Mouse (Mus musculus) stomach, postnatal 0 days (tissue): ENCODE results near the gene Myl12a.

Experiments used
- CTCF ChIP-seq: IDR thresholded peaks from 2 replicates; pipeline ENCODE4 v1.5.1; 2016; ENCODE audit warnings: antibody characterized with exemption, low read depth, mild to moderate bottlenecking, moderate library complexity
- EP300 ChIP-seq: optimal IDR thresholded peaks from 2 replicates; pipeline ENCODE3; 2016; ENCODE audit warnings: antibody characterized with exemption

DNA sequence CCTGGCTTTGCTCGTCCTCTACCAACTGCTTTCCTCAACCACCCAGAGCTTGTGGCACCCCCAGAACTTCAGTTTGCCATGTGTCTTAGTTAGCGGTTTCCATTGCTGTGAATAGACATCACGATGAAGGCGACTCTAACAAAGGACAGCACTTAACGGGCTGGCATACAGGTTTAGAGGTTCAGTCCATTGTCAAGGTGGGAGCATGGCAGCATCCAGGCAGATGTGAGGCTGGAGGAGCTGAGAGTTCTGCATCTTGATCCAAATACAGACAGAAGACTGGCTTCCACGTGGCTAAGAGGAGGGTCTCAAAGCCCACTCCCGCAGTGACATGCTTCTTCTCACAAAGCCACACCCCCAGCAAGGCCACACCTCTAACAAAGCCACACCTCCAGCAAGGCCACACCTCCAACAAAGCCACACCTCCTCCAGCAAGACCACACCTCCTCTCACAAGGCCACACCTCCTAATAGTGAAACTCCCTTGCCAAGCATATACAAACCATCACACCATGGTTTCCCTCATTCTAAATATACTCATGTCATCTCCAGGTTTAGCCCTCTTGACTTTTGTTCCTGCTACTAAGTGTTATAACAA lies 8.1 kb upstream of the Myl12a start:
- no peak for TF ChIP-seq CTCF
- no peak for TF ChIP-seq EP300
